Mouse (Mus musculus) embryonic facial prominence, embryonic 15.5 days (tissue): ENCODE results near the gene Arhgef5. TPM values are rescaled to one million over a fixed set of nuclear protein-coding genes. Genes with fewer than 3 reads are reported as not detected.
A peak's percentile ranks its signal among the peaks of the same experiment; 100 is the strongest.

Experiments
- ATAC-seq: fragments of 200-750 bp; cut with Nextera tagmentation; 2 replicates; pipeline ENCODE4 v1.8.0; 2017; ENCODE audit warnings: low read depth, moderate TSS enrichment; ENCODE audit not compliant: insufficient number of reproducible peaks, low FRiP score, low TSS enrichment
- H3K27ac ChIP-seq: fragments of 300-500 bp; sonication (generic); replicated peaks from 2 replicates; pipeline ENCODE4 v1.5.1; 2015; ENCODE audit warnings: mild to moderate bottlenecking, inconsistent platforms
- H3K27me3 ChIP-seq: fragments of 300-500 bp; sonication (generic); 2 replicates; pipeline ENCODE4 v1.6.1; 2015; ENCODE audit warnings: inconsistent platforms
- H3K36me3 ChIP-seq: fragments of 300-500 bp; sonication (generic); 2 replicates; pipeline ENCODE4 v1.6.1; 2015; ENCODE audit warnings: mild to moderate bottlenecking, inconsistent platforms
- H3K4me1 ChIP-seq: fragments of 300-500 bp; sonication (generic); 2 replicates; pipeline ENCODE4 v1.6.1; 2015; ENCODE audit warnings: inconsistent platforms
- H3K4me2 ChIP-seq: fragments of 300-500 bp; sonication (generic); replicated peaks from 2 replicates; pipeline ENCODE4 v1.6.1; 2015; ENCODE audit warnings: mild to moderate bottlenecking, inconsistent platforms
- H3K4me3 ChIP-seq: fragments of 300-500 bp; sonication (generic); replicated peaks from 2 replicates; pipeline ENCODE4 v1.5.1; 2015; ENCODE audit warnings: mild to moderate bottlenecking, inconsistent platforms
- H3K9ac ChIP-seq: fragments of 300-500 bp; sonication (generic); 2 replicates; pipeline ENCODE4 v1.6.1; 2015; ENCODE audit warnings: inconsistent platforms
- H3K9me3 ChIP-seq: fragments of 300-500 bp; sonication (generic); replicated peaks from 2 replicates; pipeline ENCODE4 v1.6.1; 2016; ENCODE audit warnings: inconsistent platforms
- WGBS: fragments of 180-500 bp; shearing (Covaris S2); methylation state at CpG from one replicate; pipeline ENCODE4 v1.1.7; 2015; 5-methylcytosine and 5-hydroxymethylcytosine counted together
- polyA plus RNA-seq: library from polyadenylated mRNA; unstranded; fragments of >200 nt; fragmentation: Nextera tagmentation; extraction: Ambion mirVana; gene quantifications from 2 replicates; pipeline ENCODE4 v1.2.1, GENCODE M21; 2015

Arhgef5 gene
- polyA plus RNA-seq, 1 experiment from 2014 or later = 15.3 TPM

GRCm38 (mm10) chr6:43333479-43333878 lies 68.1 kb downstream of the Arhgef5 start:
- Histone ChIP-seq H3K36me3 (no peaks in the 10 kb centered on the region), H3K27ac (no peak overlapping the region), H3K27me3 (no peaks in the 10 kb centered on the region), H3K4me3 (no peak overlapping the region), H3K4me2 (no peak overlapping the region), H3K9ac (no peak overlapping the region), H3K4me1 (no peaks in the 10 kb centered on the region), H3K9me3 (no peaks in the 10 kb centered on the region)
- ATAC-seq = no peak
- WGBS = 66% methylated on average over 4 of the region's 4 CpGs

- H3K9me3 ChIP-seq = no peaks in the 10 kb centered on the region
- no peaks in the 10 kb centered on the region for H3K36me3 ChIP-seq
- WGBS = 67% methylated on average over 3 of the region's 3 CpGs
- no peaks in the 10 kb centered on the region for H3K27me3 ChIP-seq
- no peak overlapping the region for H3K27ac ChIP-seq
- no peak overlapping the region for H3K4me2 ChIP-seq
- no peaks in the 10 kb centered on the region for H3K4me1 ChIP-seq
- H3K9ac ChIP-seq = no peak overlapping the region
- no peak overlapping the region for H3K4me3 ChIP-seq
- ATAC-seq = no peak
These were observed 70.3 kb downstream of the Arhgef5 start for GRCm38 (mm10) chr6:43335619-43336234.

DNA sequence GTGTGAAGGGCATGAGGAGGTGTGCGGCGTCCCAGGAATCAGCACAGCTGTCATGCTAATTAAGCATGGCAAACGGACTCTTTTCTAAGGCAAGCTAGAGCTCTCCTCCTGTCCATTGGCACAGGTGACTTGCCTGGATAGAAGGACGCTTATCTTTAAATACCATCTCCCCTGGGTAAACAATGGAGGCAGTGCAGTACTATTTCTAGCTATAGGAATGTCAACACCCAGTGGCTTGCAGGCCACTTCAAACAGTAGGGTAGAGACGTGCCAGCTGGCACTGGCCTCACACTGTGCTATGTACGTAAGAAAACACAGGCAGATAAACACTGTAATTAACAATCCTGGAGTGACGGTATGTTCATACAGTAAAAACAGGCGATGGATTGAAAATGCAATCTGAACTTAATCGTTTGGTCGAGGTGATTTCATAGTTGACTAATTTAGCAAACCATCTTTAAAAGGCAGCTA lies 72.1 kb downstream of the Arhgef5 start:
- Histone ChIP-seq H3K27ac (no peak overlapping the region), H3K4me3 (no peak overlapping the region), H3K4me2 (no peak overlapping the region), H3K4me1 (no peaks in the 10 kb centered on the region), H3K9me3 (no peaks in the 10 kb centered on the region), H3K9ac (no peak overlapping the region), H3K27me3 (no peaks in the 10 kb centered on the region), H3K36me3 (no peaks in the 10 kb centered on the region)
- peak; percentile 69; the same call in 1 of the 2 replicates for ATAC-seq
- WGBS = 37% methylated on average over 10 of the region's 10 CpGs

DNA sequence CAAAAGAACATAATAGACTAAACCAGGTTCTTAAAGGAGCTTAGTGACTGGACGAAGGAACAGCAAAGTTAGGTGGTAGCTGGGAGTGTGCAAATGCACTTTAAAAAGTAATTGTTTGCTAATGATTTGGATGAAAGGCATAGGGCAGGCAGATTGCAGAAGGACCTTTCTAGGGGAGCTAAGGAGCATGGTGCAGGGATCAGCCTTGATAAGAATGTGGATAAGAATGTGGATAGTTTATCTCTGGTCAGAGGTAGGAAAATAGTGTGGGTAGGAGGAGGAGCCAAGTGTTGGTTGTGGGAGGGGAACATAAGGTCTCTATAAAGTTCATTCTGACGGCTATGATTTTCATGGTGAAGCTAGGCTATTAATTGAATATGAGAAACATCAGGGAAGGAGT lies 73.4 kb downstream of the Arhgef5 start:
- 55% methylated on average over 2 of the region's 2 CpGs for WGBS
- no peaks in the 10 kb centered on the region for H3K27me3 ChIP-seq
- no peak for ATAC-seq
- no peaks in the 10 kb centered on the region for H3K36me3 ChIP-seq
- H3K4me3 ChIP-seq = no peak overlapping the region
- no peaks in the 10 kb centered on the region for H3K9me3 ChIP-seq
- H3K4me1 ChIP-seq = no peaks in the 10 kb centered on the region
- H3K9ac ChIP-seq = no peak overlapping the region
- no peak overlapping the region for H3K4me2 ChIP-seq
- H3K27ac ChIP-seq = no peak overlapping the region

Other genes starting within 250 kb of the Arhgef5 start
- not detected in 2 replicates for gene Olfr441, start 159.2 kb upstream of the Arhgef5 start, polyA plus RNA-seq
- gene Olfr237-ps1, start 119.0 kb upstream of the Arhgef5 start, polyA plus RNA-seq = 0.11 and 0.21 TPM in 2 replicates
- 0.16 and 0.17 TPM in 2 replicates for gene Olfr437, start 102.3 kb upstream of the Arhgef5 start, polyA plus RNA-seq
- gene Olfr13, start 93.4 kb upstream of the Arhgef5 start, polyA plus RNA-seq = 0.05 TPM in 1 of 2 replicates, not detected in the other
- gene Olfr435, start 68.4 kb upstream of the Arhgef5 start, polyA plus RNA-seq = 0.07 and 0.11 TPM in 2 replicates
- gene Olfr434, start 52.6 kb upstream of the Arhgef5 start, polyA plus RNA-seq = 0.28 TPM in 1 of 2 replicates, not detected in the other
- not detected in 2 replicates for gene Olfr47, start 34.1 kb upstream of the Arhgef5 start, polyA plus RNA-seq
- gene Nobox, start 44.0 kb downstream of the Arhgef5 start, polyA plus RNA-seq = not detected in 2 replicates